Mouse (Mus musculus): ENCODE results near the gene Cbarp. TPM values are rescaled to one million over a fixed set of nuclear protein-coding genes. Genes with fewer than 3 reads are reported as not detected.
A peak's percentile ranks its signal among the peaks of the same experiment; 100 is the strongest.

The Cbarp gene
- total and polyA plus RNA-seq, 2 experiments from 2014 or later = 106 to 270 TPM

- WGBS = 36% methylated on average over 15 of the region's 15 CpGs
- H3K9me3 ChIP-seq (ENCODE audit: low read length) = no peaks in the 10 kb centered on the region
- no peak for TF ChIP-seq CTCF (IDR thresholded peaks at IDR 0.05; ENCODE audit: low read depth)
- ATAC-seq (no peak), DNase-seq (ENCODE audit: low spot score) (peak; percentile 46)
- H3K4me2 ChIP-seq (ENCODE audit: low read depth, low read length) = no peak overlapping the region
- H3K27me3 ChIP-seq (ENCODE audit: insufficient read depth, low read length) = no peaks in the 10 kb centered on the region
- peak overlapping the region; percentile 96 for H3K27ac ChIP-seq
- H3K36me3 ChIP-seq (ENCODE audit: insufficient read depth, low read length) = peaks cover 40% of the 10 kb centered on the region
- peaks cover 24% of the 10 kb centered on the region for H3K4me1 ChIP-seq (ENCODE audit: insufficient read depth, low read length)
- 0 out of 2 replicates have a peak overlapping the region, but pooled peaks have one; percentile 9 for H3K9ac ChIP-seq (replicated peaks; ENCODE audit: low read length)
- H3K4me3 ChIP-seq (ENCODE audit: low read length) = no peak overlapping the region
Observed at GRCm38 (mm10) chr10:80157141-80157929, 16.7 kb upstream of the Cbarp start.

- no peak overlapping the region; the same call in 1 of the 2 replicates for H3K9ac ChIP-seq (replicated peaks; ENCODE audit: low read length)
- no peak for TF ChIP-seq CTCF (IDR thresholded peaks at IDR 0.05; ENCODE audit: low read depth)
- no peak overlapping the region for H3K4me2 ChIP-seq (ENCODE audit: low read depth, low read length)
- H3K4me1 ChIP-seq (ENCODE audit: insufficient read depth, low read length) = peaks cover 30% of the 10 kb centered on the region
- H3K27me3 ChIP-seq (ENCODE audit: insufficient read depth, low read length) = no peaks in the 10 kb centered on the region
- no peaks in the 10 kb centered on the region for H3K9me3 ChIP-seq (ENCODE audit: low read length)
- ATAC-seq (no peak), DNase-seq (ENCODE audit: low spot score) (no peak)
- H3K4me3 ChIP-seq (ENCODE audit: low read length) = no peak overlapping the region
- peak overlapping the region; percentile 96 for H3K27ac ChIP-seq
- H3K36me3 ChIP-seq (ENCODE audit: insufficient read depth, low read length) = peaks cover 40% of the 10 kb centered on the region
- WGBS = 43% methylated on average over 7 of the region's 7 CpGs
Observed at GRCm38 (mm10) chr10:80156752-80157053, 16.1 kb upstream of the Cbarp start.

DNA sequence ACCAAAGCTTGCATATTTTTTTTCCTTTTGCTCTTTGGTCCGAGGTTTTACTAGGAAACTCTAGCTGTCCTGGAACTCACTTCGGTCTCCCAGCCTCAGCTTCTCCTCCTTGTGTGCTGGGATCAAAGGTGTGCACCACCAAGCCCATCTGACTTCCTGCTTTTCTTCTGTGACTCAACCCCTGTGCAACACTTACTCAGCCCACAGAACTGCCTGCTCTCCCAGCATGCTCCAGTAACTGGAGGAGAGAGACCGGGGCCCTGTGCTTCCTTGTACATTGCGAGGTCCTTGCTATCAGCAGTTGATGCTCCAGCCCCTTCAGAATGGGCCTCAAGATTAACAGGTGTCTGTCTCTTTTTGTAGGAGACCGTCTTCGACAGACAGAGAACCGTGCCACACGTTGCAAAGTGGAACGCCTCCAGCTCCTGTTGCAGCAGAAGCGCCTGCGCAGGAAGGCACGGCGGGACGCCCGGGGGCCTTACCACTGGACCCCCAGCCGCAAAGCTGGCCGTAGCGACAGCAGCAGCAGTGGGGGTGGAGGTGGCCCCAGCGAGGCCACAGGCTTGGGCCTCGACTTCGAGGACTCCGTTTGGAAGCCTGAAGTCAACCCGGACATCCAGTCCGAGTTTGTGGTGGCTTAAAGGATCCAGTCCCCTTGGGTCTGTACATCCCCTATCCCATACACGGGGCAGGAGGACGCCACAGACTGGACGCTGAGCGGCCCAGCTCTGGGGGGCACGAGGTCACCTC is 15.5 kb upstream of the Cbarp start:
- Histone ChIP-seq H3K9ac (replicated peaks; ENCODE audit: low read length) (no peak overlapping the region; the same call in 1 of the 2 replicates), H3K4me2 (ENCODE audit: low read depth, low read length) (no peak overlapping the region), H3K27me3 (ENCODE audit: insufficient read depth, low read length) (no peaks in the 10 kb centered on the region), H3K36me3 (ENCODE audit: insufficient read depth, low read length) (peaks cover 40% of the 10 kb centered on the region), H3K4me3 (ENCODE audit: low read length) (no peak overlapping the region), H3K9me3 (ENCODE audit: low read length) (no peaks in the 10 kb centered on the region), H3K27ac (peak overlapping the region; percentile 96), H3K4me1 (ENCODE audit: insufficient read depth, low read length) (peaks cover 30% of the 10 kb centered on the region)
- DNase-seq (ENCODE audit: low spot score) (no peak), ATAC-seq (no peak)
- no peak for TF ChIP-seq CTCF (IDR thresholded peaks at IDR 0.05; ENCODE audit: low read depth)
- 79% methylated on average over 29 of the region's 29 CpGs for WGBS

DNA sequence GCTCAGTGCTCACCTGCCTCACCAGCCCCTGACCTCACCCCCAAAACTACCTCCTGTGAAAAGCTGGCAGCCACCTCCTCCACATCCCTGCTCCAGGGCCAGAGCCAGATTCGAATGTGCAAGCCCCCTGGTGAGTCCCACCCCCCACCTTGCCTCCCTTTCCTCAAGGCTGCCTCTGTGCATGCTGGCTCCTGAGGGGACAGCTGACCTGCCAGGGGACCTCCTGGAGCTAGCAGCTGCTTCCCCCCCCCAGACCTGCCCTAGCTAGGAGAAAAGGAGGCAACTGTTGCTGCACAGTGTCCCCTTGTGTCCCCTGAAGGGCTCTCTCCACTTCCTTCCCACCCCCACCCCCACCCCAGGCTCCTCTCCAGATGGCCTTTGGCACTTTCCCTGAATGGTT is 14.6 kb upstream of the Cbarp start:
- H3K9ac ChIP-seq (replicated peaks; ENCODE audit: low read length) = no peak overlapping the region
- 13% methylated on average over 1 of the region's 1 CpGs for WGBS

DNA sequence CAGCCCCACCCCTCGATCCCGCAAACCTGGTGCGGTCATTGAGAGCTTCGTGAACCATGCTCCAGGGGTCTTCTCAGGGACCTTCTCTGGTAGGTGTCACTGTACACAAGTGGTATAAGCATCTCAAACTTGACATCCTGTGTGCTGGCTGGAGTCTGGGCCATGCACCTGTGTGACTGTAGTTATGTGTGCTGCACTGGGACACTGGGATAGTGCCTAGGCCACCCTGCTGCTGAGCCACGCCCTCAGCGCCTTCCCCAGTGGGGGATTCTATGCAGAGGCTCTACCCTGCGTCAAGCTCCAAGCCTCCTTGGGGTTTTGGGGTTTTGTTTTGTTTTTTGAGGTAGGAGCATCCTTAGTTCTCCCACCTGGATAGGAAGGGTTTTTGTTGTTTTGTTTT is 13.7 kb upstream of the Cbarp start:
- H3K36me3 ChIP-seq (ENCODE audit: insufficient read depth, low read length) = peaks cover 40% of the 10 kb centered on the region
- no peaks in the 10 kb centered on the region for H3K9me3 ChIP-seq (ENCODE audit: low read length)
- H3K9ac ChIP-seq (replicated peaks; ENCODE audit: low read length) = no peak overlapping the region
- H3K4me3 ChIP-seq (ENCODE audit: low read length) = no peak overlapping the region
- no peak for ATAC-seq
- H3K4me1 ChIP-seq (ENCODE audit: insufficient read depth, low read length) = peaks cover 19% of the 10 kb centered on the region; the same call in 1 of the 2 replicates
- no peaks in the 10 kb centered on the region for H3K27me3 ChIP-seq (ENCODE audit: insufficient read depth, low read length)
- DNase-seq (ENCODE audit: low spot score) = no peak
- peak overlapping the region; percentile 96; the same call in 1 of the 2 replicates for H3K27ac ChIP-seq
- 75% methylated on average over 7 of the region's 7 CpGs for WGBS
- H3K4me2 ChIP-seq (ENCODE audit: low read depth, low read length) = no peak overlapping the region
- TF ChIP-seq CTCF (IDR thresholded peaks at IDR 0.05; ENCODE audit: low read depth) = no peak

More for the DNA sequence above, 14.6 kb upstream of the Cbarp start:
- Histone ChIP-seq H3K27ac (peak overlapping the region; percentile 96), H3K4me2 (ENCODE audit: low read depth, low read length) (no peak overlapping the region), H3K9me3 (ENCODE audit: low read length) (no peaks in the 10 kb centered on the region), H3K36me3 (ENCODE audit: insufficient read depth, low read length) (peaks cover 40% of the 10 kb centered on the region), H3K27me3 (ENCODE audit: insufficient read depth, low read length) (no peaks in the 10 kb centered on the region), H3K4me1 (ENCODE audit: insufficient read depth, low read length) (peaks cover 22% of the 10 kb centered on the region), H3K4me3 (ENCODE audit: low read length) (no peak overlapping the region)
- ATAC-seq (no peak), DNase-seq (ENCODE audit: low spot score) (no peak)
- no peak for TF ChIP-seq CTCF (IDR thresholded peaks at IDR 0.05; ENCODE audit: low read depth)

DNA sequence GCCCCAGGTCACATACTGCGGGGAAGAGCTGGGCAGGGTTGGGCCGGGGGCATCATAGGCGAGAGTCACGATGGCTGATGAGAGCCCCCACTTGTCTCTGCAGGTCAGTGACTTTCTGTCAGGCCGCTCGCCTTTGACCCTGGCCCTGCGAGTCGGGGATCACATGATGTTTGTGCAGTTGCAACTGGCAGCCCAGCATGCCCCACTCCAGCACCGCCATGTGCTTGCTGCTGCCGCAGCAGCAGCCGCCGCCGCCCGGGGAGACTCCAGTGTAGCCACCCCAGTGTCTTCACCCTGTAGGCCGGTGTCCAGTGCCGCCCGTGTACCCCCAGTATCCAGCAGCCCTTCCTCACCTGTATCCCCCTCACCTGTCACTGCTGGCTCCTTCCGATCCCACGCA is 13.1 kb upstream of the Cbarp start:
- Histone ChIP-seq H3K27me3 (ENCODE audit: insufficient read depth, low read length) (no peaks in the 10 kb centered on the region), H3K4me3 (ENCODE audit: low read length) (no peak overlapping the region), H3K4me1 (ENCODE audit: insufficient read depth, low read length) (peaks cover 19% of the 10 kb centered on the region; the same call in 1 of the 2 replicates), H3K9me3 (ENCODE audit: low read length) (no peaks in the 10 kb centered on the region), H3K36me3 (ENCODE audit: insufficient read depth, low read length) (peaks cover 40% of the 10 kb centered on the region), H3K4me2 (ENCODE audit: low read depth, low read length) (peak overlapping the region; percentile 89), H3K27ac (peak overlapping the region; percentile 96; the same call in 1 of the 2 replicates), H3K9ac (replicated peaks; ENCODE audit: low read length) (peak overlapping the region; percentile 99; the same call in 1 of the 2 replicates)
- DNase-seq (ENCODE audit: low spot score) (no peak), ATAC-seq (no peak)
- WGBS = 80% methylated on average over 19 of the region's 19 CpGs
- TF ChIP-seq CTCF (IDR thresholded peaks at IDR 0.05; ENCODE audit: low read depth) = no peak

Data from hindbrain, postnatal 0 days (tissue).